Mouse (Mus musculus) hindbrain, embryonic 13.5 days (tissue): ENCODE results near the gene Il1rn. TPM values are rescaled to one million over a fixed set of nuclear protein-coding genes. Genes with fewer than 3 reads are reported as not detected.

Experiments used
- ATAC-seq: fragments of 200-750 bp; cut with Nextera tagmentation; 2 replicates; pipeline ENCODE4 v1.8.0; 2017; ENCODE audit warnings: moderate TSS enrichment; ENCODE audit not compliant: low FRiP score
- H3K27ac ChIP-seq: fragments of 300-500 bp; sonication (generic); 2 replicates; pipeline ENCODE4 v1.5.1; 2015; ENCODE audit warnings: inconsistent platforms, mild to moderate bottlenecking, moderate library complexity
- H3K27me3 ChIP-seq: fragments of 300-500 bp; sonication (generic); 2 replicates; pipeline ENCODE4 v1.6.1; 2015; ENCODE audit warnings: mild to moderate bottlenecking, inconsistent platforms
- H3K36me3 ChIP-seq: fragments of 300-500 bp; sonication (generic); 2 replicates; pipeline ENCODE4 v1.6.1; 2015; ENCODE audit warnings: mild to moderate bottlenecking, inconsistent platforms
- H3K4me1 ChIP-seq: fragments of 300-500 bp; sonication (generic); replicated peaks from 2 replicates; pipeline ENCODE4 v1.6.1; 2015; ENCODE audit warnings: inconsistent platforms
- H3K4me2 ChIP-seq: fragments of 300-500 bp; sonication (generic); 2 replicates; pipeline ENCODE4 v1.6.1; 2015; ENCODE audit warnings: inconsistent platforms, mild to moderate bottlenecking, moderate library complexity
- H3K4me3 ChIP-seq: fragments of 300-500 bp; sonication (generic); 2 replicates; pipeline ENCODE4 v1.5.1; 2015; ENCODE audit warnings: mild to moderate bottlenecking, inconsistent platforms
- H3K9ac ChIP-seq: fragments of 300-500 bp; sonication (generic); 2 replicates; pipeline ENCODE4 v1.6.1; 2015; ENCODE audit warnings: mild to moderate bottlenecking, inconsistent platforms
- H3K9me3 ChIP-seq: fragments of 300-500 bp; sonication (generic); 2 replicates; pipeline ENCODE4 v1.6.1; 2016; ENCODE audit warnings: inconsistent platforms
- WGBS: fragments of 180-500 bp; shearing (Covaris S2); methylation state at CpG from one replicate; pipeline ENCODE4 v1.1.7; 2015; 5-methylcytosine and 5-hydroxymethylcytosine counted together
- polyA plus RNA-seq: library from polyadenylated mRNA; unstranded; fragments of >200 nt; fragmentation: Nextera tagmentation; extraction: Ambion mirVana; gene quantifications from 2 replicates; pipeline ENCODE4 v1.2.1, GENCODE M21; 2015

Il1rn gene
- polyA plus RNA-seq, 1 experiment from 2014 or later: 0.44 TPM

DNA sequence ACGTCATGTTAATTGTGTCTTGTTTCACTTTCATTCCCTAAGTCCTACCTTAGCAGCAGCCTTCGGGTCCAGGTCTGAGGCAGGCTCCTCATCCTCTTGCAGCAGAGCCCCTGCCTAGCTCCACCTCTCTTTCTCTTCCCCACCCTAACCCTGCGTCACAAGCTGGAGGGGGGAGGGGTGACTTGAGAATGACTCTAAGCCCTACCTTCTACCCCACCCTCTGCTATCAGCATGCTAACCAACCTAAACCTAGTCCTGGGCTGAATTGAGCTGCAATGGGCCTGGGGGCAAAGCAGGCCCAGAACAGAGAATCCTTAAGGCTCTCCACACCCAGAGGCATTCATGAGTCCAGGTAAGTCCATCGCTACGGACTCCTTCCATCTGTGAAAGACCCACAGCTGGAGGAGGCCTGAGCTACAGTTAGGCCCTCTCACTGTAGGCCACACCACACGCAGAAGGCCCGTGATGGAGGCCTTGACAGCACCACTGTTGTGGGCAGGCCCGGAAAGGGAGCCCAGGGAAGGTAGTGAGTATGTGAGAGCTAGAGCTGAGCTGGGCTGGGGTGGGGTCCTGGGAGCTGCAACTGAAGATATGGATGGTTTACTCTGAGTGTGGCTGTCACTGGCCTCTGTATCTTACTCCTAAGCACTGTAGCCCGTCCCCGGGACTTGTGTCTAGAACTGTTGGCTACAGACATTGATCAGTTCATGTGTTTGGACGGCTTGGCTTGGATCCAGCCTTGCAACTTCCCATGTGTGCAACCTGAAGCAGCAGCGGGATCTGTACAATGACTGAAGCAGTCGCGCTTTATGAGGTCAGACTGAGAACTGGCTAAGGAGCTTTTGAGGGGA is 48.7 kb downstream of the Il1rn start:
- Histone ChIP-seq H3K4me1 (no peaks in the 10 kb centered on the region), H3K9ac (no peak overlapping the region), H3K27ac (no peak overlapping the region), H3K36me3 (no peaks in the 10 kb centered on the region), H3K4me2 (no peak overlapping the region), H3K9me3 (no peaks in the 10 kb centered on the region), H3K27me3 (no peaks in the 10 kb centered on the region), H3K4me3 (no peak overlapping the region)
- 88% methylated on average over 14 of the region's 14 CpGs for WGBS
- ATAC-seq: no peak

DNA sequence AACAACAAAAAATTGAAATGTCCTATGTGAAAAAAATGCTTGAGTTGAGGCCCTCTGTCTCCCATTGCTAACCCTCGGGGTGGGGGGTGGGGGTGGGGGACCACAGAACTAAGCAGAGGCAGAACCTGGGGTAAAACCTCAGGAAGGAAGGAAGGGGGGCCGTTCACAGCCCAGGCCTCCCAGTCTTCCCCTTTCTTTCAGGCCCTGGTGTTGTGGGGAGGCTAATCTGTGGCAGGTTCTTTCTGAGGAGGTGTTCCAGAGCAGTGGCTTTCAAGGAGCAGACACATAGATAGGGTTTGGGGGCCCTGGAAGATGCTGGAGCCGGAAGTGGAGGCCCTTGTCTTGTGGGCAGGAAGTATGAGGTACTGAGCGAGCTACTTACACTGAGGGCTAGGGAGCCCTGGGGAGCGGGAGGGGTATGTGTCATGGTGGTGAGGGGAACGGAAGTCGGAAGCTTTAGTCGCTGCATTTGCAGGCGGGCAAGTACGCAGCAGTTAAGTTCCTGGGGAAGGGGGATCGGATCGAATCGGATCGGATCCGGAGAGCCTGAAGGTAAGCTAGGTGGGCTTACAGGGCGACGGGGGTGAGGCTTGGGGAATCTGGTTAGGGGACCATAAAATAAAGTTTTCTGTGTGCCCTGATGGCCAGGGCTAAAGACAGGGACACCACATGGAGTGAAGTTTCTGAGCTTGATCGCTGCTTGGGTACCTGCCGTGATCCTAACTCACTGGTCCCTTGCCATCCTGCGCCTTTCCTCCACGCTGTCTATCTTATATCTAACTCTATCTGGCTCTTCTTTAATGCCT is 49.7 kb downstream of the Il1rn start:
- Histone ChIP-seq H3K27ac (no peak overlapping the region), H3K4me3 (no peak overlapping the region), H3K4me2 (no peak overlapping the region), H3K27me3 (no peaks in the 10 kb centered on the region), H3K9me3 (no peaks in the 10 kb centered on the region), H3K4me1 (no peaks in the 10 kb centered on the region), H3K9ac (no peak overlapping the region), H3K36me3 (no peaks in the 10 kb centered on the region)
- WGBS: 85% methylated on average over 21 of the region's 21 CpGs
- ATAC-seq: no peak

DNA sequence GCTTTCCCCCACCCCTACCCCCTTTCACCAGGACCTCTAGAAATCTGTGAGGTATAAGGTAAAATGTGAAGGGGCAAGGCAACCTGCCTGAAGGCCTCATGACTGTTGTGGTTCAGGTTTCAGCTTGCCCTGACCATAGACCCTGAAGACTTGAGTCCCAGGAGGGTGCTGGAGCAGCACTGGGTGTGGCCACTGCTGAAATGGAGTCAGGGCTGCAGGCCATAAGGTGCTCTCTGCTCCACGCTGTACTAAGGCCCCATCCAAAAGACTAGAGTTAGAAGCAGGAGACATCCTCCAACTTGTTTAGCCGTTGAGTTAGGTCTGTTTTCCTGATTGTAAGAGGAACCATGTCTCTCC is 50.3 kb downstream of the Il1rn start:
- H3K27me3 ChIP-seq: no peaks in the 10 kb centered on the region
- H3K4me2 ChIP-seq: no peak overlapping the region
- no peaks in the 10 kb centered on the region for H3K4me1 ChIP-seq
- H3K27ac ChIP-seq: no peak overlapping the region
- ATAC-seq: no peak
- no peaks in the 10 kb centered on the region for H3K9me3 ChIP-seq
- no peaks in the 10 kb centered on the region for H3K36me3 ChIP-seq
- 81% methylated on average over 2 of the region's 2 CpGs for WGBS
- H3K9ac ChIP-seq: no peak overlapping the region
- no peak overlapping the region for H3K4me3 ChIP-seq

DNA sequence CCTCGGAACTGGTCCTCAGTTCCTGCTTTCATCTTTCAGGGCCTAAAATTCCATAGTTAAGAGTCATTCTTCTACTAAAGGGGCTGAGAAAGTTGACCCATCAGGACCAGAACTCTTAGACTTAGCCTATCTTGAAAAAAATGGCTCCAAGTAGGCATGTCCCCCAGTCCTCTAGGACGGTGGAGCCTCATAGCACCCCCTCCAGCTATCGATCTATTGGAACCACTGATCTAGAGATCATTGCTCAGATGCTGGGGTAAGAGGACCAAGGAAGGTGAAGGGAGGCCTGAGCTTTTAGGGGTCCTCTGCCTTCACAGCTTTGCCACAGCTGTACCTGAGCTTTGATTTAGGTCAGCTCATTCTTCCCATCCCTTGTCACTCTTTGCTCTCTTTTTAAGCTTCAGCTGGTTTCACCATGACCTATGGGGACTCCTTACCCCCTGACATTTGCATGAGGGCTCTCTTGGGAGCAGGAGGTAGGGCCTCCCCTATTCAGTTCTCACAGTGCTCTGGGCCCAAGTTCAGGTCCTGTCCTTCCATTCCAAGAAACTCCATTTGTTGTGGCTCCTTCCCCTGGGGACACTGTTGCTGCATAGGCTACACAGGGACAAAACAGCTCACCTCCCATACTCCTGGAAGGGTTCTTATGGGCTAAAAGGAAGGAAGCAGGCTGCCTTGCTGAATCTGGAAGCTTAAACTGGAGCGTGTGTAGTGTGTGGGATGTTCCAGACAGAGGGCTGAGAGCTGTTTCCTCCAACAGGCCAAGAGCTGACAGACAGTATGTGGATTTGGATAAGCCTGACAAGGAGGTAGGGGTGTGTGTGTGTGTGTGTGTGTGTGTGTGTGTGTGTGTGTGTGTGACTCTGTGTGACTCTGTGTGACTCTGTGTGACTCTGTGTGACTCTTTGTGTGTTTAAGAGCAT is 51.0 kb downstream of the Il1rn start:
- WGBS: 90% methylated on average over 4 of the region's 4 CpGs
- Histone ChIP-seq H3K4me3 (no peak overlapping the region), H3K9ac (no peak overlapping the region), H3K9me3 (no peaks in the 10 kb centered on the region), H3K4me2 (no peak overlapping the region), H3K27ac (no peak overlapping the region), H3K4me1 (no peaks in the 10 kb centered on the region), H3K36me3 (no peaks in the 10 kb centered on the region), H3K27me3 (no peaks in the 10 kb centered on the region)
- ATAC-seq: no peak

DNA sequence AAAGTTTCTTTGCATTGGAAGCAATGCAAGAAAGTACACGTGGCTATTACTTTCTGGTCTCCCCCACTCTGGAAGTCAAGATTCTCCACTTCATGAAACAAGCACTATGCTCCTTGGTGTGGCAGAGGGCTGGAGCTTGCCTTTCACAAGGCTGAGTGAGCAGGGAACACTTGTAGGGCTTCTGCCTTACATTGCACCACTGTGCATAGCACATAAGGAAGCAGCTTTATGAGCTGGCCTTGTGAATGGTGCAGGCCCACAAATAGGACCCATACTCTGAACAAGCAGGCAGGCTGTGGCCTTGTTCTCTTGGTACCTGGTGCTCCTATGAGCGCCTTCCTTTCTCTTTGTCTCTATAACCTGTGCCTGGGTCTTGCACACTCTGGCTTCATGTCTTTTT is 56.6 kb downstream of the Il1rn start:
- Histone ChIP-seq H3K4me2 (no peak overlapping the region), H3K4me3 (no peak overlapping the region), H3K27me3 (no peaks in the 10 kb centered on the region), H3K9ac (no peak overlapping the region), H3K9me3 (no peaks in the 10 kb centered on the region), H3K27ac (no peak overlapping the region), H3K36me3 (no peaks in the 10 kb centered on the region), H3K4me1 (no peaks in the 10 kb centered on the region)
- no peak for ATAC-seq
- WGBS: 83% methylated on average over 2 of the region's 2 CpGs

DNA sequence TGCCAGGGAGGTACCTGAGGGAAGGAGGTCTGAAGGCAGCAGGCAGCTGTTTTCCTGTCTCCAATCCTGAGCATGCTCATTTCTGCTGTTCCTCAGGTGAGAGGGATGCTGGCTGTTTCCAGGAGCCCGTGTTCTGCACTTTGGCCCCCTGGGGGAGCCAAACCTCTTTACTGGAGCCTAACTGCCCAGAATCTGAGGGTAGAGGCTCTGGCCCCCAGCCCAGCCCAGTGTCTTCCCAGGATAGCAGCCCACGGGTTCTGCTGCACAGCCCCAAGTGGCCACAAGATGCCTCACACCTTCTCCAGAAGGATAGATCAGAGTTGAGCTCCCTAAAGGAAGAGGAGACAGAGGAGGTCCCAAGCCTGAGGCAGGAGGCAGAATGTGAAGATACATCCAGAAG is 60.5 kb downstream of the Il1rn start:
- 40% methylated on average over 2 of the region's 2 CpGs for WGBS
- no peak overlapping the region for H3K4me3 ChIP-seq
- H3K4me1 ChIP-seq: no peaks in the 10 kb centered on the region
- ATAC-seq: no peak
- no peaks in the 10 kb centered on the region for H3K27me3 ChIP-seq
- no peaks in the 10 kb centered on the region for H3K9me3 ChIP-seq
- H3K4me2 ChIP-seq: no peak overlapping the region
- H3K27ac ChIP-seq: no peak overlapping the region
- no peaks in the 10 kb centered on the region for H3K36me3 ChIP-seq
- no peak overlapping the region for H3K9ac ChIP-seq

DNA sequence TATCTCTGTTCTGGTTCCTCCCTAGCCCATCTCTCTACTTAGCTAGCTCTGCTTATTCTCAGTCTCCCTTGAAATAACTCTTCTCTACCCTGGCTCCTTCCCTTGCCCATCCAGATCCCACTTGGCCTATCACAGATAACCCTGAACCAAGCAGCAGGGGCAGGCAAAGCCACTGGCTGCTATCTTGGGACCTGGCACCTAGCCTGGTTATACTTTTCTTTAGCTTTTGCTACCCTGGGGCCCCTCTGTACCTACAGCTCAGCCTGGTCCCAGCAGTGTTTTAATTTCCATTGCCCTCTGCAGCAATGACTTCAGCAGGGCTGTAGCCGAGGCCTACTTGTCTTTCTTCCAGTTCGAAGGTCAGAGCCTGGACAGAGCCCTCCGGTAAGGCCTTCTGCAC is 64.1 kb downstream of the Il1rn start:
- no peak overlapping the region for H3K9ac ChIP-seq
- no peak overlapping the region for H3K4me3 ChIP-seq
- H3K27me3 ChIP-seq: peaks cover 15% of the 10 kb centered on the region
- 89% methylated on average over 3 of the region's 3 CpGs for WGBS
- no peak overlapping the region for H3K4me2 ChIP-seq
- peaks cover 8% of the 10 kb centered on the region for H3K4me1 ChIP-seq
- H3K9me3 ChIP-seq: no peaks in the 10 kb centered on the region
- no peak for ATAC-seq
- H3K27ac ChIP-seq: no peak overlapping the region
- no peaks in the 10 kb centered on the region for H3K36me3 ChIP-seq

Other genes starting within 250 kb of the Il1rn start
- gene Tbpl2, start 240.3 kb upstream of the Il1rn start, polyA plus RNA-seq: not detected in 2 replicates
- gene Il1f8, start 183.7 kb upstream of the Il1rn start, polyA plus RNA-seq: not detected in 2 replicates
- gene Il1f9, start 150.4 kb upstream of the Il1rn start, polyA plus RNA-seq: not detected in 2 replicates
- gene Il1f6, start 121.4 kb upstream of the Il1rn start, polyA plus RNA-seq: not detected in 2 replicates
- not detected in 2 replicates for gene Il1f5, start 59.9 kb upstream of the Il1rn start, polyA plus RNA-seq
- not detected in 2 replicates for gene Il1f10, start 45.7 kb upstream of the Il1rn start, polyA plus RNA-seq
- 0.30 and 0.74 TPM in 2 replicates for gene Psd4, start 30.7 kb downstream of the Il1rn start, polyA plus RNA-seq
- 32.9 and 41.1 TPM in 2 replicates for gene Pax8, start 138.7 kb downstream of the Il1rn start, polyA plus RNA-seq